Mouse (Mus musculus) hindlimb bud, embryonic 11.5 days (tissue): ENCODE results near the gene Krt8.
"Not testable (repeated sequence)": the region's sequence is repeated elsewhere in the genome, so short reads cannot be mapped to it uniquely, and the experiment has no call there.

Source experiments
- DNase-seq: peaks from one replicate; pipeline ENCODE4 v3.0.0-alpha.2; 2012; ENCODE audit warnings: low read depth, low spot score; ENCODE audit errors: extremely low spot score

The Krt8 gene

GRCm38 (mm10) chr15:102010569-102011245, 6.4 kb upstream of the Krt8 start:
- no peak for DNase-seq

- no peak for DNase-seq
Observed at GRCm38 (mm10) chr15:102007097-102008069, 3.1 kb upstream of the Krt8 start.

GRCm38 (mm10) chr15:102006317-102006716, 2.0 kb upstream of the Krt8 start:
- DNase-seq = no peak

GRCm38 (mm10) chr15:102005290-102005689, 1.0 kb upstream of the Krt8 start:
- DNase-seq = no peak

GRCm38 (mm10) chr15:102003516-102003915, 766 bp downstream of the Krt8 start:
- no peak for DNase-seq

- no peak for DNase-seq
Observed at GRCm38 (mm10) chr15:102002646-102003488, 1.4 kb downstream of the Krt8 start.

GRCm38 (mm10) chr15:101999676-102000335, 4.5 kb downstream of the Krt8 start:
- DNase-seq = no peak

- DNase-seq = no peak
Observed at GRCm38 (mm10) chr15:101999156-101999555, 5.1 kb downstream of the Krt8 start.

GRCm38 (mm10) chr15:101996450-101997078, 7.7 kb downstream of the Krt8 start:
- not testable (repeated sequence) for DNase-seq

GRCm38 (mm10) chr15:101995484-101996236, 8.6 kb downstream of the Krt8 start:
- no peak for DNase-seq

GRCm38 (mm10) chr15:101994365-101994764, 9.9 kb downstream of the Krt8 start:
- DNase-seq = no peak

GRCm38 (mm10) chr15:101990946-101991345, 13.3 kb downstream of the Krt8 start:
- DNase-seq = no peak

GRCm38 (mm10) chr15:101988714-101989113, 15.6 kb downstream of the Krt8 start:
- no peak for DNase-seq

- peak; percentile 74 for DNase-seq
Observed at GRCm38 (mm10) chr15:101988119-101988518, 16.2 kb downstream of the Krt8 start.

GRCm38 (mm10) chr15:101984746-101985145, 19.5 kb downstream of the Krt8 start:
- DNase-seq = no peak

GRCm38 (mm10) chr15:101983949-101984601, 20.2 kb downstream of the Krt8 start:
- DNase-seq = peak; percentile 99

- no peak for DNase-seq
Observed at GRCm38 (mm10) chr15:101983315-101983948, 20.9 kb downstream of the Krt8 start.

- DNase-seq = no peak
Observed at GRCm38 (mm10) chr15:101980849-101981248, 23.4 kb downstream of the Krt8 start.
